Mouse (Mus musculus) common myeloid progenitor, adult 5-6 weeks (primary cell): ENCODE measurements around the gene Nobox. TPM values are rescaled to one million over a fixed set of nuclear protein-coding genes. Genes with fewer than 3 reads are reported as not detected.

Experiments
- ATAC-seq: replicated peaks from 2 replicates; pipeline ENCODE4 v1.8.0; 2016; ENCODE audit warnings: low read depth, mild to moderate bottlenecking, moderate TSS enrichment, inconsistent platforms; ENCODE audit not compliant: poor library complexity, severe bottlenecking
- total RNA-seq: library from RNA; stranded (forward); fragments of 200-1000, 187-1606 nt; gene quantifications from 2 replicates; pipeline ENCODE4 v1.2.3, GENCODE M21; 2017

Gene Nobox
- not detected in 2 replicates for total RNA-seq

GRCm38 (mm10) chr6:43309454-43309853 is at the start of gene Nobox:
Nobox (minus strand) TSS chr6:43309554.
- ATAC-seq = no peak

GRCm38 (mm10) chr6:43354562-43355241 is 45.3 kb upstream of the Nobox start:
- peak; percentile 79 for ATAC-seq

DNA sequence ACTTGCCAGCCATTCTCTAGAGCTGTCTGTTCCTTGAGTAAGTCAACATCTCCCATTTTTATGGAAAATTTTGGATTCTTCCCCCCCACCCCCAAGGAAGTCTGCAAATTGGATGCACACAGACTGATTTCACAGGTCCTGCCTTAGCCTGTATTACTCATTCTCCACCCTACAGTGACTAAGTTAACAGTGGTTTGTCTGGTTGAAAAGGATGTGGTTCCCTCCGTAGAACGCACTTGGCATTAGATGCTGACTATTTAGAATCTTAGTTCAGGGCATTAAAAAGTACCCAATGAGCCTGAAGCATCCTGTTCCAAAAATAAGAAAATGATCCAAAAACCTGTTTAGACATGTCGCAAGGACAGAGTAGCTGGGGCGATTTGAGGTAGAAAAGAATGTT is 44.1 kb upstream of the Nobox start:
- ATAC-seq = no peak

- ATAC-seq = 0 out of 2 replicates have a peak, but pooled peaks have one; percentile 36
These were observed 39.7 kb upstream of the Nobox start for GRCm38 (mm10) chr6:43349083-43349482.

GRCm38 (mm10) chr6:43347637-43348036 is 38.3 kb upstream of the Nobox start:
- no peak for ATAC-seq

GRCm38 (mm10) chr6:43343006-43343405 is 33.7 kb upstream of the Nobox start:
- no peak for ATAC-seq

DNA sequence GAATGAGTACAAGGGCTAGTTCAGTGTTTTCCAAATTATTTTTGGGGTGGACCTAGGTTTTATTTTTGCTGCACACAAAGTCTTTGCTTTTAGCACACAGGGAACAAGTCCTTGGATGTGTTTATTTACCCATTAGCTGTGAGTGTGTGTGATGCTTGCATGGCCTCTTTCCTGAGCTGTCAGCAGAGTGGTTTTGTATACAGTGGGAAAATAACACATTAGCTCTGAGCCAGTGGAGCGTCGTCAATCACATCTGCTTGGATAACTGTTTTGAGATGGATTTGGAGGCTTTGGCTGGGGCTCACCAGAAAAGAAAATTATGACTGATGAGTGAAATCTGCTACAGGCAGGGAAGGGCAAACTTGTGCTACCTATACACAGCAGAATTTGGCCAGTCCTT is 33.0 kb upstream of the Nobox start:
- no peak for ATAC-seq

GRCm38 (mm10) chr6:43338804-43339203 is 29.4 kb upstream of the Nobox start:
- no peak for ATAC-seq

DNA sequence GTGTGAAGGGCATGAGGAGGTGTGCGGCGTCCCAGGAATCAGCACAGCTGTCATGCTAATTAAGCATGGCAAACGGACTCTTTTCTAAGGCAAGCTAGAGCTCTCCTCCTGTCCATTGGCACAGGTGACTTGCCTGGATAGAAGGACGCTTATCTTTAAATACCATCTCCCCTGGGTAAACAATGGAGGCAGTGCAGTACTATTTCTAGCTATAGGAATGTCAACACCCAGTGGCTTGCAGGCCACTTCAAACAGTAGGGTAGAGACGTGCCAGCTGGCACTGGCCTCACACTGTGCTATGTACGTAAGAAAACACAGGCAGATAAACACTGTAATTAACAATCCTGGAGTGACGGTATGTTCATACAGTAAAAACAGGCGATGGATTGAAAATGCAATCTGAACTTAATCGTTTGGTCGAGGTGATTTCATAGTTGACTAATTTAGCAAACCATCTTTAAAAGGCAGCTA is 28.2 kb upstream of the Nobox start:
- no peak for ATAC-seq

- peak; percentile 62 for ATAC-seq
These were observed 26.4 kb upstream of the Nobox start for GRCm38 (mm10) chr6:43335619-43336234.

DNA sequence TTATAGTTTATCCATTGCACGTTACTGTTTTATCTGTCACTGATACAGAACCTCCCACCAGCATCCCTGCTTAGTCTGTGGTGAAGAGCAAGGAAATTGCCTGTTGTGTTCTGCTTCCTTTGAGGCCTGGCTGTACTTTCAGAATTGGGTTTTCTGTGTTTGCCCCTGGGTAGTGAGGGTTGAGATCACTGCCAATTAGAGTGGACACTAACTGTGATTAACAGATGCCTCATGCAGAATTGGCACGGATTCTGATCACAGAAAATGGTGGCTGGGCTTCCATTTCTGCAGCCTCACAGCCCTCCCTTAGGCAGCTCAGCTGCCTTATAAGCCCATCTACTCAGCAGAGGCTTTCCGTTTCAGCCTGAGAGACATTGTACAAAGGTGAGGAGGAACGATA is 24.1 kb upstream of the Nobox start:
- ATAC-seq = no peak

- ATAC-seq = no peak
These were observed 3.8 kb upstream of the Nobox start for GRCm38 (mm10) chr6:43312961-43313656.

DNA sequence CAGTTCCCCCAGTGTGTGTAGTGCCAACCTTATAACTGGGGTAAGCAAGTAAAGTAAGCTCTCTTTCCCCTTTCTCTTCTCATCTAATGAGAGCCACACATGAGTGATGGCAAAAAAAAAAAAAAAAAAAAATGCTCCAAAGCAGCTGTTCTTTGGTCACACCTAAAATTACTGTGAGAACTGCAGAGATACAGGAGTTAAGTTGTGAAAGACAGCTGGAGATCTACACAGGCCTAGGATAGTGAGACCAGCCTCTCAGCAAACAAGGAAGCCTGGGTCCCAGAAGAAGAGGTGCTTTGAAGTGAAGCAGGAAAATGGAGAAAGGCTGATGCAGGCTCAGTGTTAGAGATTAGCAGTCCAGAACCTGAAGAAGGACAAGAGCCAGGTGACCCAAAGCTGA is 3.2 kb upstream of the Nobox start:
- no peak for ATAC-seq

DNA sequence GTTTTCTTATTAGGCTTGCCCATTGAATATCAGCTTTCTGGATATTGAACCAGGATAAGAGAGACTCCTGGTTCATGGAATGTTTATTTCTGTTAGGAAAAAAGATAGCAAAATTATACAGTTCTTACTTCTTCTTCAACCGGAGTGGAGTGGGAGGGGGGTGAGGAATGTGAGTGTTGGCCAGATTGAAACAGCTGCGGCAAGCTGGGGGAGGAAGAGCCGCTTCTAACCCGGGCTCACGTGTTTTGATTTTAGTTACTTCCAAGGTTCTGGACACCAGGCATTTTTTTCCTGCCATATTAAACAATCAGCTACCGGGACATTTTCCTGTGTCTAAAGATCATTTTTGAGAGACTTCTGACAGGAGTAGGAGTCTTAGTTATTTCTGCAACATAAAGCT is 717 bp upstream of the Nobox start:
- no peak for ATAC-seq

GRCm38 (mm10) chr6:43297508-43297850 is 11.9 kb downstream of the Nobox start:
- no peak for ATAC-seq

- peak; percentile 79 for ATAC-seq
These were observed 12.4 kb downstream of the Nobox start for GRCm38 (mm10) chr6:43296798-43297507.

DNA sequence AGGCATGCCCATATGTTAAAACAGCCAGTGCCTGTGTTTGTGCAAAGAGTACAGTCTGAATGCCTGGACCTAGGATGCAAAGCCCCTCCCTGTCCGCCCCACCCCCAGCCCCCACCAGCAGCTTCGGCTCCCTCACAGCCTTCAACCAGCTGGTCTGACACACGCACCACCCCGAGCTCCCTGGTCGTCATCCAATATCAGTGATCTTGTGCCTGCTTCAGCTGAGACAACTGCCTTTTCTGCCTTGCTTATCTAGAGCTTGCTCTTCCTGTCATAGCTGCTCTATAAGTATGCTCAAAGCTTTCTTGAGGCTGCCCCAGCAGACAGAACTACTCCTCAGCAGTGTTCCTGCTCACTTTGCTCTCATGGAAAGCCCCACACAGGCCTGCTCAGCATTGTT is 13.4 kb downstream of the Nobox start:
- ATAC-seq = peak; percentile 21; the same call in 1 of the 2 replicates

DNA sequence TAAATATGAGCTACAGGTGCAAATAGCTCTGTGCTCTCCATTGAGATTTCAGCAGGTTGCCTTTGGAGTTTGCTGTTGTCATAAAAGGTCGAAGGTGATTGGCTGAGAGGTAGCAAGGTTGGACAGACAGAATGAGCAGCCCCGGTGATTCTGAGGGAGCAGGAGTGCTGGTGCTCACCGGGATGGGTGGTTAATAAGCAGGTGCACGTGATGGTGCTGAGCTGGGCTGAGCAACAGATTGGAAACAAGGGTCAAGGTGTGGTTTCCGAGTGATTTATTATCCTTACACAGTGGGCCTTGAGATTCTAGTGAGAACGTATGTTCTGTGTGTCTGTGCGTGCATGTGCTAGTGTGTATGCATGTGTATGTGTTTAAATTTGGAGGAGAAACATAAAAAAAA is 16.2 kb downstream of the Nobox start:
- no peak for ATAC-seq

DNA sequence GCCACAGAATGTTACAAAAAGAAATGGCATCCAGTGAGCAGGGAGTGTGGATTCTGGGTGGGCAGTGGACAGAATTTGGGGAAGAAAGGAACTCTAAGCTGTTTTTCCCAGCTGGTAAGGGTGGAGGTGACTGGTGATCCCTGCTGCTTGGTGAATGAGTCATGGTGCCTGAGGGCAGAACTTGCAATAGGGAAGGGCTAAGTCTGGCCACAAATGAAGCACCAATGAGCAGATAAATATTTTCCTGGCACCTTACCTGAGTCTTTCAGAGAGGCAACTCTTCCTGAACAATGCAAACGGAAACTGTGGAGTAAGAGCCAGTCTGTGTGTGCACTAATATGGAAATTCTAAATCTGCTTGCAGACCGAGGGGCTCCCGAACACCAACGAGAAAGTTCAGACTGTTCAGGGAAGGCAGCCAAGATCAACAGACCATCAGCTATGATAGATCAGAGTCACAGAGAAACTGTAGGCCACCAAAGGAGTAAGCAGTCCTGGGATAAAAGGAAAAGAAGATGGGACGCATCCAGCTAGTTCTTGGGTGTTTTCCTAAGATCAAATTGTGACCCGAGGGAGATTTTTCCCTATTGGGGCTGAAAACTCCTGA is 16.8 kb downstream of the Nobox start:
- no peak for ATAC-seq

- peak; percentile 94 for ATAC-seq
These were observed 17.3 kb downstream of the Nobox start for GRCm38 (mm10) chr6:43292041-43292440.
